In genomic region chr2:52622616-52623015, GRCm38 (mm10) we compare ENCODE assay signal across 9 mouse cellular contexts. TPM values are rescaled to one million over a fixed set of nuclear protein-coding genes. Genes with fewer than 3 reads are reported as not detected.
DNase-seq lines count a peak whose midpoint lies in the region; ATAC-seq and TF ChIP-seq lines count a peak whose summit lies in the region.
"Had no signal": no experiment of that assay in that cellular context is flagged by ENCODE, and none has a peak within 500 bp of the region (broad histone marks: within the 10 kb centered on the region; RNA-seq: fewer than 3 reads in every experiment).

No protein-coding gene starts in this region.

- TF ChIP-seq CTCF in lung, embryonic 14.5 days (IDR thresholded peaks at IDR 0.05; ENCODE audit: low read depth): peak; percentile 54

- no peak for ATAC-seq in heart, embryonic 15.5 days (replicated peaks; ENCODE audit: insufficient number of reproducible peaks, insufficient read depth, low FRiP score, low read depth)
- no peak for ATAC-seq in heart, embryonic 11.5 days (replicated peaks; ENCODE audit: insufficient number of reproducible peaks, low FRiP score, low TSS enrichment)
- no peak for ATAC-seq in lung, embryonic 14.5 days (ENCODE audit: insufficient read depth)

- H3K9me3 ChIP-seq in heart, embryonic 15.5 days (replicated peaks): no peaks in the 10 kb centered on the region
- no peaks in the 10 kb centered on the region for H3K9me3 ChIP-seq in heart, embryonic 11.5 days (replicated peaks; ENCODE audit: control insufficient read depth, low read length)
- no peaks in the 10 kb centered on the region for H3K9me3 ChIP-seq in lung, embryonic 14.5 days (ENCODE audit: low read depth, low read length)
- H3K9me3 ChIP-seq: lung, embryonic 15.5 days had no signal

- H3K9ac ChIP-seq in heart, embryonic 15.5 days: no peak overlapping the region
- no peak overlapping the region for H3K9ac ChIP-seq in heart, embryonic 11.5 days (ENCODE audit: low read depth, low read length)
- H3K9ac ChIP-seq in lung, embryonic 14.5 days: no peak overlapping the region
- H3K9ac ChIP-seq: lung, embryonic 15.5 days had no signal

- H3K4me2 ChIP-seq in heart, embryonic 15.5 days: no peak overlapping the region
- no peak overlapping the region for H3K4me2 ChIP-seq in heart, embryonic 11.5 days
- H3K4me2 ChIP-seq in lung, embryonic 14.5 days: no peak overlapping the region
- H3K4me2 ChIP-seq: lung, embryonic 15.5 days had no signal

- no peaks in the 10 kb centered on the region for H3K27me3 ChIP-seq in heart, embryonic 15.5 days
- H3K27me3 ChIP-seq in heart, embryonic 11.5 days (ENCODE audit: control insufficient read depth, insufficient read depth, low read length): no peaks in the 10 kb centered on the region
- H3K27me3 ChIP-seq in lung, embryonic 14.5 days (ENCODE audit: insufficient read depth, low read length): no peaks in the 10 kb centered on the region
- H3K27me3 ChIP-seq: lung, embryonic 15.5 days had no signal

- H3K4me3 ChIP-seq in heart, embryonic 15.5 days: no peak overlapping the region
- H3K4me3 ChIP-seq in heart, embryonic 11.5 days (ENCODE audit: low read depth, low read length): no peak overlapping the region
- H3K4me3 ChIP-seq in lung, embryonic 14.5 days (ENCODE audit: low read depth, low read length): no peak overlapping the region
- H3K4me3 ChIP-seq: lung, embryonic 15.5 days had no signal

- 70% methylated on average over 2 of the region's 2 CpGs for WGBS in heart, embryonic 15.5 days
- 61% methylated on average over 2 of the region's 2 CpGs for WGBS in heart, embryonic 11.5 days (ENCODE audit: insufficient replicate concordance)
- 59% methylated on average over 2 of the region's 2 CpGs for WGBS in lung, embryonic 14.5 days

- H3K36me3 ChIP-seq in heart, embryonic 15.5 days: no peaks in the 10 kb centered on the region
- H3K36me3 ChIP-seq in heart, embryonic 11.5 days (ENCODE audit: control insufficient read depth, insufficient read depth, low read length): no peaks in the 10 kb centered on the region
- no peaks in the 10 kb centered on the region for H3K36me3 ChIP-seq in lung, embryonic 14.5 days (ENCODE audit: insufficient read depth)
- H3K36me3 ChIP-seq: lung, embryonic 15.5 days had no signal

- H3K4me1 ChIP-seq in heart, embryonic 15.5 days (replicated peaks): peaks cover 31% of the 10 kb centered on the region
- H3K4me1 ChIP-seq in heart, embryonic 11.5 days (ENCODE audit: control insufficient read depth, insufficient read depth, low read length): peaks cover 22% of the 10 kb centered on the region
- H3K4me1 ChIP-seq in lung, embryonic 14.5 days (ENCODE audit: insufficient read depth): no peaks in the 10 kb centered on the region

- H3K27ac ChIP-seq in heart, embryonic 15.5 days: 0 out of 2 replicates have a peak overlapping the region, but pooled peaks have one; percentile 76
- no peak overlapping the region for H3K27ac ChIP-seq in heart, embryonic 11.5 days (ENCODE audit: low read depth, low read length)
- no peak overlapping the region for H3K27ac ChIP-seq in lung, embryonic 14.5 days (ENCODE audit: low read depth)

- peak; percentile 48 for DNase-seq in lung, embryonic 14.5 days
- no peak for DNase-seq in lung, postnatal 4 days
- DNase-seq in MN1 (ENCODE audit: low spot score): peak; percentile 13
- DNase-seq in embryo, embryonic 11 days: peak; percentile 17
- DNase-seq in urinary bladder, postnatal 4 days (ENCODE audit: low spot score in 2 of 2): no peak
- DNase-seq: cerebellum, postnatal 36 days had no signal

RNA-seq across cellular contexts. Expression of gene Cacnb4, which starts 54.0 kb away (rescaled TPM):
- 0.58 and 1.0 TPM in 2 replicates for polyA plus RNA-seq in heart, embryonic 15.5 days (2015; fragmentation: Nextera tagmentation; extraction: Ambion mirVana)
- 0.30 and 0.37 TPM in 2 replicates for polyA plus RNA-seq in heart, embryonic 11.5 days (2014; fragmentation: Nextera tagmentation; extraction: Ambion mirVana)
- polyA plus RNA-seq in lung, embryonic 14.5 days (2014; fragmentation: Nextera tagmentation; extraction: Ambion mirVana): 0.39 and 0.96 TPM in 2 replicates

Comparison
In these comparisons a context has a peak if more than half of its experiments do, and no peak if none do; other contexts are left out.
1. DNase-seq: peak in lung, embryonic 14.5 days (single experiment), MN1 (single experiment) and embryo, embryonic 11 days (single experiment); none in lung, postnatal 4 days (0 of 2) and urinary bladder, postnatal 4 days (0 of 2).